Mouse (Mus musculus): ENCODE measurements at regions not wholly inside any gene's neighbourhood (a gene's known extent, or its start where the extent isn't known, plus 50 kb on each side); places are given as distances from the start of the nearest gene placed in this dataset.
A peak's percentile ranks its signal among the peaks of the same experiment; 100 is the strongest.

DNA sequence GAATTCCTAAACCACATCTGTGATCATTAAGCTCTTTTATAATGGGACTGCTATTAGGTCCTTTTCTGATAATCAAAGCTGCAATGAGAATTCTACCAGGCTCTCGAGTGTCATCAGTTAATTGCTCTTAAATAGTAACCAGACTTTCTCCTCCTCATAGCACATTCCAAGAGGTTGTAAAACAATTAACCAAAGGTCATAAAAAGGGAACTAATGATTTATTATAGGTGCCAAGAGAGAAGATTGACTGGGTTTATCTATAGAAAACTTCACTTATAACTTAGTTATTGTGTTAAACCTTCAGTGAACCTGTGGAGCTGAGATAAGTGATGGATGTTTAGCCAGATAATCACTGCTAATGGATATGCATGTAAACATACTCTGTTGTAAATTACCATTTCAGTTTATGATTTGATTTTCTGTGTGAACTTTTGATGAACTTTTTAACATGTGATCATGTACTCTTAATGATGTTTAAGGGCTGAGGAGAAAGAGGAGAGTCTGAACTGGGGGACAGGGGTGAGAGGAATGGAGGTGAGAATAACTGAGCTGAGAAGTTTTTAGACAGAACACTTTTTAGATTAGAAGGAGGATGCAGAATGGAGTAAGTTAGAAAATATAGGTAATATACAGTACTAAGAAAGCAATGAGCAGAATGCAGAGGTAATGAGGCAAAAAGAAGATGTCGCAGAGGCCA lies 228.4 kb upstream of the Cox7c start:
- no peak overlapping the region for H3K4me3 ChIP-seq (ENCODE audit: low read depth, low read length)
- TF ChIP-seq POLR2A (IDR thresholded peaks at IDR 0.05; ENCODE audit: insufficient read depth, low read length): no peak
- TF ChIP-seq EP300 (IDR thresholded peaks at IDR 0.05; ENCODE audit: insufficient read depth, low read depth, low read length): no peak
- TF ChIP-seq CTCF (IDR thresholded peaks at IDR 0.05; ENCODE audit: low read depth, low read length): no peak
- no peak overlapping the region for H3K9ac ChIP-seq (ENCODE audit: low read depth, poor library complexity, severe bottlenecking)
- no peaks in the 10 kb centered on the region for H3K36me3 ChIP-seq (ENCODE audit: control insufficient read depth, insufficient read depth, low read length, poor library complexity, severe bottlenecking)
- no peaks in the 10 kb centered on the region for H3K4me1 ChIP-seq (ENCODE audit: control insufficient read depth, insufficient read depth, low read length)
- no peaks in the 10 kb centered on the region for H3K9me3 ChIP-seq (replicated peaks; ENCODE audit: control insufficient read depth, insufficient read depth, low read length, poor library complexity, severe bottlenecking)
- no peaks in the 10 kb centered on the region for H3K27me3 ChIP-seq (ENCODE audit: control insufficient read depth, insufficient read depth, low read length, poor library complexity, severe bottlenecking)
- H3K27ac ChIP-seq (ENCODE audit: insufficient read depth, low read length): no peak overlapping the region

DNA sequence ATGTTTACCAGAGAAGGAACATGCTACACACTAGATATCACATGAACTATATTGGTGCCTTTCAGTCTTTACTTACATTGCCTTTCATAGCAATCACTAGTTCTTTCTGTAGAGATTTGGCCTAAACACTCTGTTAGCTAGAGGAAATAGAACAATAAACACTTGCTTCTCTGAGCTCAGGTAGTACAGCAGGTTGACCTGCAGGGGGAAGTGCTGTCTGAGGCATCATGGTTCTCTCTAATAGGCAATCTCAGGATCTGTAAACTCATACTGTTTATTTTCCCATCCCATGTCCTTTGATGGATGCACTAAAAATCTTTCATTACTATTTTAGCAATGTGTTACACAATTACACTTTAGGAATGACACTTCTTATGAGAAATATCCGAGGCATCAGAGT lies 191.3 kb upstream of the Cox7c start:
- TF ChIP-seq CTCF (IDR thresholded peaks at IDR 0.05; ENCODE audit: low read depth, low read length) (no peak), EP300 (IDR thresholded peaks at IDR 0.05; ENCODE audit: insufficient read depth, low read depth, low read length) (no peak), POLR2A (IDR thresholded peaks at IDR 0.05; ENCODE audit: insufficient read depth, low read length) (no peak)
- Histone ChIP-seq H3K27me3 (ENCODE audit: control insufficient read depth, insufficient read depth, low read length, poor library complexity, severe bottlenecking) (no peaks in the 10 kb centered on the region), H3K27ac (ENCODE audit: insufficient read depth, low read length) (no peak overlapping the region), H3K4me3 (ENCODE audit: low read depth, low read length) (no peak overlapping the region), H3K36me3 (ENCODE audit: control insufficient read depth, insufficient read depth, low read length, poor library complexity, severe bottlenecking) (no peaks in the 10 kb centered on the region), H3K4me1 (ENCODE audit: control insufficient read depth, insufficient read depth, low read length) (no peaks in the 10 kb centered on the region), H3K9ac (ENCODE audit: low read depth, poor library complexity, severe bottlenecking) (no peak overlapping the region), H3K9me3 (replicated peaks; ENCODE audit: control insufficient read depth, insufficient read depth, low read length, poor library complexity, severe bottlenecking) (peaks cover 11% of the 10 kb centered on the region)

DNA sequence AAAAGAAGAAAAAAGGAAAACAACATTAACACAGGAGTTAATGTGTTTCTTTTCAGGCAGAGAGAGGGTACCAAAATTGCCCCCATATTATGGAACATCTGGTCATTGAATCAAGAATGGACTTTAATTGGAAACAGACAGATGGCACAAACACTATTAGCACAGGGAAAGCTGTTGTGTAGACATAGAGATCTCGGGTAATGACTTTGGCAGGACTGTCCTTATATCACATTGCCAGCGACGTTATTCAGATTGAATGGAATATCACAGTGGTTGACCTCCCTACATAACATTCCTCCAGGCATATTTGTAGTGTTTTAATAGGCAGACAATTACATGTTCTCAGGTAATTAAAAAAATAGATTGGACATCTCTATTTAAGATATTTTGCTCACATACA lies 158.9 kb upstream of the Cox7c start:
- TF ChIP-seq EP300 (IDR thresholded peaks at IDR 0.05; ENCODE audit: insufficient read depth, low read depth, low read length) (no peak), CTCF (IDR thresholded peaks at IDR 0.05; ENCODE audit: low read depth, low read length) (no peak), POLR2A (IDR thresholded peaks at IDR 0.05; ENCODE audit: insufficient read depth, low read length) (no peak)
- H3K36me3 ChIP-seq (ENCODE audit: control insufficient read depth, insufficient read depth, low read length, poor library complexity, severe bottlenecking): no peaks in the 10 kb centered on the region
- no peak overlapping the region for H3K27ac ChIP-seq (ENCODE audit: insufficient read depth, low read length)
- no peak overlapping the region for H3K9ac ChIP-seq (ENCODE audit: low read depth, poor library complexity, severe bottlenecking)
- no peak overlapping the region for H3K4me3 ChIP-seq (ENCODE audit: low read depth, low read length)
- H3K4me1 ChIP-seq (ENCODE audit: control insufficient read depth, insufficient read depth, low read length): no peaks in the 10 kb centered on the region
- H3K9me3 ChIP-seq (replicated peaks; ENCODE audit: control insufficient read depth, insufficient read depth, low read length, poor library complexity, severe bottlenecking): peaks cover 12% of the 10 kb centered on the region
- no peaks in the 10 kb centered on the region for H3K27me3 ChIP-seq (ENCODE audit: control insufficient read depth, insufficient read depth, low read length, poor library complexity, severe bottlenecking)

- peaks cover 19% of the 10 kb centered on the region for H3K9me3 ChIP-seq (replicated peaks; ENCODE audit: control insufficient read depth, insufficient read depth, low read length, poor library complexity, severe bottlenecking)
- no peak overlapping the region for H3K9ac ChIP-seq (ENCODE audit: low read depth, poor library complexity, severe bottlenecking)
- TF ChIP-seq EP300 (IDR thresholded peaks at IDR 0.05; ENCODE audit: insufficient read depth, low read depth, low read length) (0 out of 2 replicates have a peak, but pooled peaks have one; percentile 6), POLR2A (IDR thresholded peaks at IDR 0.05; ENCODE audit: insufficient read depth, low read length) (no peak), CTCF (IDR thresholded peaks at IDR 0.05; ENCODE audit: low read depth, low read length) (no peak)
- H3K4me3 ChIP-seq (ENCODE audit: low read depth, low read length): no peak overlapping the region
- no peaks in the 10 kb centered on the region; the same call in 1 of the 2 replicates for H3K36me3 ChIP-seq (ENCODE audit: control insufficient read depth, insufficient read depth, low read length, poor library complexity, severe bottlenecking)
- H3K4me1 ChIP-seq (ENCODE audit: control insufficient read depth, insufficient read depth, low read length): no peaks in the 10 kb centered on the region
- no peaks in the 10 kb centered on the region for H3K27me3 ChIP-seq (ENCODE audit: control insufficient read depth, insufficient read depth, low read length, poor library complexity, severe bottlenecking)
- H3K27ac ChIP-seq (ENCODE audit: insufficient read depth, low read length): no peak overlapping the region
Measured at GRCm38 (mm10) chr13:86180496-86180895, 133.8 kb upstream of the Cox7c start.

GRCm38 (mm10) chr13:86147331-86147730 lies 100.6 kb upstream of the Cox7c start:
- H3K4me3 ChIP-seq (ENCODE audit: low read depth, low read length): no peak overlapping the region
- TF ChIP-seq CTCF (IDR thresholded peaks at IDR 0.05; ENCODE audit: low read depth, low read length) (no peak), EP300 (IDR thresholded peaks at IDR 0.05; ENCODE audit: insufficient read depth, low read depth, low read length) (no peak), POLR2A (IDR thresholded peaks at IDR 0.05; ENCODE audit: insufficient read depth, low read length) (no peak)
- H3K9ac ChIP-seq (ENCODE audit: low read depth, poor library complexity, severe bottlenecking): no peak overlapping the region
- no peaks in the 10 kb centered on the region for H3K36me3 ChIP-seq (ENCODE audit: control insufficient read depth, insufficient read depth, low read length, poor library complexity, severe bottlenecking)
- no peak overlapping the region for H3K27ac ChIP-seq (ENCODE audit: insufficient read depth, low read length)
- no peaks in the 10 kb centered on the region for H3K27me3 ChIP-seq (ENCODE audit: control insufficient read depth, insufficient read depth, low read length, poor library complexity, severe bottlenecking)
- H3K4me1 ChIP-seq (ENCODE audit: control insufficient read depth, insufficient read depth, low read length): no peaks in the 10 kb centered on the region
- H3K9me3 ChIP-seq (replicated peaks; ENCODE audit: control insufficient read depth, insufficient read depth, low read length, poor library complexity, severe bottlenecking): no peaks in the 10 kb centered on the region

GRCm38 (mm10) chr13:86111372-86112094 lies 64.8 kb upstream of the Cox7c start:
- TF ChIP-seq EP300 (IDR thresholded peaks at IDR 0.05; ENCODE audit: insufficient read depth, low read depth, low read length): no peak
- no peak for TF ChIP-seq CTCF (IDR thresholded peaks at IDR 0.05; ENCODE audit: low read depth, low read length)
- no peak for TF ChIP-seq POLR2A (IDR thresholded peaks at IDR 0.05; ENCODE audit: insufficient read depth, low read length)
- H3K4me1 ChIP-seq (ENCODE audit: control insufficient read depth, insufficient read depth, low read length): no peaks in the 10 kb centered on the region
- no peak overlapping the region for H3K9ac ChIP-seq (ENCODE audit: low read depth, poor library complexity, severe bottlenecking)
- no peaks in the 10 kb centered on the region for H3K9me3 ChIP-seq (replicated peaks; ENCODE audit: control insufficient read depth, insufficient read depth, low read length, poor library complexity, severe bottlenecking)
- H3K27ac ChIP-seq (ENCODE audit: insufficient read depth, low read length): no peak overlapping the region
- no peak overlapping the region for H3K4me3 ChIP-seq (ENCODE audit: low read depth, low read length)
- H3K27me3 ChIP-seq (ENCODE audit: control insufficient read depth, insufficient read depth, low read length, poor library complexity, severe bottlenecking): no peaks in the 10 kb centered on the region
- no peaks in the 10 kb centered on the region for H3K36me3 ChIP-seq (ENCODE audit: control insufficient read depth, insufficient read depth, low read length, poor library complexity, severe bottlenecking)

All from ES-Bruce4 (cell line).